Mouse (Mus musculus): ENCODE measurements at regions not wholly inside any gene's neighbourhood (a gene's known extent, or its start where the extent isn't known, plus 50 kb on each side); places are given as distances from the start of the nearest gene placed in this dataset.
A peak's percentile ranks its signal among the peaks of the same experiment; 100 is the strongest.

- no peak for DNase-seq (ENCODE audit: extremely low spot score, low read depth, low spot score)
Observed at GRCm38 (mm10) chr13:51227836-51228235, 57.0 kb downstream of the Nxnl2 start.

- DNase-seq (ENCODE audit: extremely low spot score, low read depth, low spot score), result no peak
Observed at GRCm38 (mm10) chr13:51228862-51229770, 58.3 kb downstream of the Nxnl2 start.

- DNase-seq (ENCODE audit: extremely low spot score, low read depth, low spot score), result no peak
Observed at GRCm38 (mm10) chr13:51229862-51230261, 59.0 kb downstream of the Nxnl2 start.

GRCm38 (mm10) chr13:51231586-51231985, 60.8 kb downstream of the Nxnl2 start:
- no peak for DNase-seq (ENCODE audit: extremely low spot score, low read depth, low spot score)

GRCm38 (mm10) chr13:51247378-51247777, 76.6 kb downstream of the Nxnl2 start:
- no peak for DNase-seq (ENCODE audit: extremely low spot score, low read depth, low spot score)

GRCm38 (mm10) chr13:51253371-51253770, 82.5 kb downstream of the Nxnl2 start:
- DNase-seq (ENCODE audit: extremely low spot score, low read depth, low spot score), result no peak

- no peak for DNase-seq (ENCODE audit: extremely low spot score, low read depth, low spot score)
Observed at GRCm38 (mm10) chr13:51255688-51256087, 84.9 kb downstream of the Nxnl2 start.

GRCm38 (mm10) chr13:51258752-51259721, 88.2 kb downstream of the Nxnl2 start:
- peak; percentile 99 for DNase-seq (ENCODE audit: extremely low spot score, low read depth, low spot score)

- no peak for DNase-seq (ENCODE audit: extremely low spot score, low read depth, low spot score)
Observed at GRCm38 (mm10) chr13:51261619-51262018, 90.8 kb downstream of the Nxnl2 start.

- no peak for DNase-seq (ENCODE audit: extremely low spot score, low read depth, low spot score)
Observed at GRCm38 (mm10) chr13:51272786-51273185, 102.0 kb downstream of the Nxnl2 start.

GRCm38 (mm10) chr13:51274639-51275038, 103.8 kb downstream of the Nxnl2 start:
- DNase-seq (ENCODE audit: extremely low spot score, low read depth, low spot score), result no peak

GRCm38 (mm10) chr13:51276601-51277000, 105.8 kb downstream of the Nxnl2 start:
- DNase-seq (ENCODE audit: extremely low spot score, low read depth, low spot score), result no peak

- DNase-seq (ENCODE audit: extremely low spot score, low read depth, low spot score), result no peak
Observed at GRCm38 (mm10) chr13:51277515-51277914, 106.7 kb downstream of the Nxnl2 start.

GRCm38 (mm10) chr13:51279642-51280387, 109.0 kb downstream of the Nxnl2 start:
- DNase-seq (ENCODE audit: extremely low spot score, low read depth, low spot score), result peak; percentile 82

- no peak for DNase-seq (ENCODE audit: extremely low spot score, low read depth, low spot score)
Observed at GRCm38 (mm10) chr13:51280388-51280753, 109.5 kb downstream of the Nxnl2 start.

- no peak for DNase-seq (ENCODE audit: extremely low spot score, low read depth, low spot score)
Observed at GRCm38 (mm10) chr13:51284679-51285078, 113.9 kb downstream of the Nxnl2 start.

GRCm38 (mm10) chr13:51289442-51289841, 118.6 kb downstream of the Nxnl2 start:
- no peak for DNase-seq (ENCODE audit: extremely low spot score, low read depth, low spot score)

GRCm38 (mm10) chr13:51290021-51290424, 118.4 kb upstream of the S1pr3 start:
- no peak for DNase-seq (ENCODE audit: extremely low spot score, low read depth, low spot score)

GRCm38 (mm10) chr13:51290926-51291325, 117.5 kb upstream of the S1pr3 start:
- no peak for DNase-seq (ENCODE audit: extremely low spot score, low read depth, low spot score)

GRCm38 (mm10) chr13:51293047-51293446, 115.4 kb upstream of the S1pr3 start:
- DNase-seq (ENCODE audit: extremely low spot score, low read depth, low spot score), result no peak

GRCm38 (mm10) chr13:51295872-51296271, 112.6 kb upstream of the S1pr3 start:
- DNase-seq (ENCODE audit: extremely low spot score, low read depth, low spot score), result no peak

Data from hindlimb bud, embryonic 11.5 days (tissue).